Mouse (Mus musculus): ENCODE measurements at regions not wholly inside any gene's neighbourhood (a gene's known extent, or its start where the extent isn't known, plus 50 kb on each side); places are given as distances from the start of the nearest gene placed in this dataset.
"Not testable (repeated sequence)": the region's sequence is repeated elsewhere in the genome, so short reads cannot be mapped to it uniquely, and the experiment has no call there.

DNA sequence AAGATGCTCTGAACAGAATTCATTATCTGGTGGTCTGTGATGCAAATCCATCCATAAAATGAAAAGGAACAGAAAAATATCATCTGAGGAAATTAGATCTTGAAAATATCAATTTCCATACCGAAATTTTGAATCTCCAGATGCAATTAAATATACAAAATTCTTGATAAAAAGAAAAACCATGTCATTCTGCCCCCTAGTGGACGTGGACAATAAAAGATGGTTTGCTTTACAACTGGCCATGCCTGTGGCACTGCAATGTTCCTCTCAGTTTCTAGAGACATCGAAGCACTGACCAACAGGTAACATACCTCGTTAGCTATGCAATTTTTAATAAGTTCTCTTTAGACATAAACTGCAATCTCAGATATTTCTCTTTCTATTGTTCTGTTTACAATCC, 706.9 kb downstream of the Pla2g4a start:
- no peak overlapping the region for H3K4me2 ChIP-seq (ENCODE audit: low read depth)
- H3K27me3 ChIP-seq (ENCODE audit: insufficient read depth, low read length), result no peaks in the 10 kb centered on the region
- no peak overlapping the region for H3K9ac ChIP-seq
- no peaks in the 10 kb centered on the region for H3K9me3 ChIP-seq (ENCODE audit: low read length)
- H3K27ac ChIP-seq (ENCODE audit: low read depth, low read length), result no peak overlapping the region
- WGBS, result 53% methylated on average over 4 of the region's 4 CpGs
- no peak overlapping the region for H3K4me3 ChIP-seq (ENCODE audit: low read depth, low read length)
- H3K4me1 ChIP-seq (ENCODE audit: insufficient read depth), result no peaks in the 10 kb centered on the region
- no peaks in the 10 kb centered on the region for H3K36me3 ChIP-seq (ENCODE audit: insufficient read depth)
- peak; percentile 30; the same call in 1 of the 2 replicates for TF ChIP-seq CTCF (IDR thresholded peaks at IDR 0.05; ENCODE audit: low read depth)
- peak; percentile 14 for DNase-seq
- no peak for ATAC-seq

DNA sequence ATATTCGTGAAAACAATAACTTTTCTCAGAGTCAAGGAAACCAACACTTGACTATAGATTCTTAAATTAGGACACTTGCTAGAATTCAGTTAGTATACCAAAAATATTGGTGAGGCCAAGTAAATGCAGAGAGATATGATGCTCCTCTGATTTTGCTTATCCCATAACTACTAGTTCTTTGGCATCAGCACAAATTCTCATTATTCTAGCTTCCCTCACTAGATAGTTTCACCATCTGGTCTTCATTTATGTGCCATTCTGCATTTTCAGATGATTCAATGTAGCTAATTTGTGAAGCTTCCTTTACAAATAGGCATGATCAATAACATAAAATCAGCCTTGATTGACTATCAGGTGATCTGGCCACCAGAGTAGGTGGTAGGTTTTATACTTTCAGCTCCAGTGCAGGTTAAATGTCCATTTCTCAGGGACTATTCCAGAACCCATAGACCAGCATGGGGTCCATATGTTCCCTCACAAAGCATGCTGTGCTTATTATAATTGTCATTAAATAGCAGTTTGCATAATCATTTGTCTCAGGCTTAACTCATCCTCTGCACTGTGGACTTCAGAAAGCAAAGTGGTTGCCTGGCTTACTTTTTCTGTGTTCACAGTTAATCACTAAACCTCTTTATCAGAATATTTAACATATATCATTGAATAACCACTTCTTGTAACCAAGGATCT, 722.6 kb downstream of the Pla2g4a start:
- Histone ChIP-seq H3K4me3 (ENCODE audit: low read depth, low read length) (no peak overlapping the region), H3K36me3 (ENCODE audit: insufficient read depth) (no peaks in the 10 kb centered on the region), H3K9ac (no peak overlapping the region), H3K4me2 (ENCODE audit: low read depth) (no peak overlapping the region), H3K9me3 (ENCODE audit: low read length) (no peaks in the 10 kb centered on the region), H3K27ac (ENCODE audit: low read depth, low read length) (no peak overlapping the region), H3K4me1 (ENCODE audit: insufficient read depth) (no peaks in the 10 kb centered on the region), H3K27me3 (ENCODE audit: insufficient read depth, low read length) (no peaks in the 10 kb centered on the region)
- ATAC-seq, result no peak; the same call in 1 of the 2 replicates
- peak; percentile 39 for DNase-seq
- 89% methylated on average over 1 of the region's 1 CpGs for WGBS
- no peak for TF ChIP-seq CTCF (IDR thresholded peaks at IDR 0.05; ENCODE audit: low read depth)

GRCm38 (mm10) chr1:149227170-149227569, 733.9 kb downstream of the Pla2g4a start:
- H3K4me3 ChIP-seq (ENCODE audit: low read depth, low read length); DNase-seq; H3K9me3 ChIP-seq (ENCODE audit: low read length); H3K4me1 ChIP-seq (ENCODE audit: insufficient read depth); H3K4me2 ChIP-seq (ENCODE audit: low read depth); ATAC-seq; H3K36me3 ChIP-seq (ENCODE audit: insufficient read depth); H3K27me3 ChIP-seq (ENCODE audit: insufficient read depth, low read length); H3K9ac ChIP-seq; H3K27ac ChIP-seq (ENCODE audit: low read depth, low read length): not testable (repeated sequence)
- 95% methylated on average over 1 of the region's 1 CpGs for WGBS

- no peaks in the 10 kb centered on the region for H3K36me3 ChIP-seq (ENCODE audit: insufficient read depth)
- H3K4me2 ChIP-seq (ENCODE audit: low read depth), result no peak overlapping the region
- TF ChIP-seq CTCF (IDR thresholded peaks at IDR 0.05; ENCODE audit: low read depth), result no peak
- H3K27ac ChIP-seq (ENCODE audit: low read depth, low read length), result no peak overlapping the region
- ATAC-seq, result no peak
- no peak for DNase-seq
- no peaks in the 10 kb centered on the region for H3K9me3 ChIP-seq (ENCODE audit: low read length)
- H3K9ac ChIP-seq, result no peak overlapping the region
- H3K4me1 ChIP-seq (ENCODE audit: insufficient read depth), result no peaks in the 10 kb centered on the region
- no peak overlapping the region for H3K4me3 ChIP-seq (ENCODE audit: low read depth, low read length)
- H3K27me3 ChIP-seq (ENCODE audit: insufficient read depth, low read length), result no peaks in the 10 kb centered on the region
These were observed 734.7 kb downstream of the Pla2g4a start for GRCm38 (mm10) chr1:149226400-149226799.

- whole genome bisulfite sequencing, result 57% methylated on average over 1 of the region's 1 CpGs
- ATAC-seq, result no peak
These were observed 758.5 kb downstream of the Pla2g4a start for GRCm38 (mm10) chr1:149202631-149203030.

DNA sequence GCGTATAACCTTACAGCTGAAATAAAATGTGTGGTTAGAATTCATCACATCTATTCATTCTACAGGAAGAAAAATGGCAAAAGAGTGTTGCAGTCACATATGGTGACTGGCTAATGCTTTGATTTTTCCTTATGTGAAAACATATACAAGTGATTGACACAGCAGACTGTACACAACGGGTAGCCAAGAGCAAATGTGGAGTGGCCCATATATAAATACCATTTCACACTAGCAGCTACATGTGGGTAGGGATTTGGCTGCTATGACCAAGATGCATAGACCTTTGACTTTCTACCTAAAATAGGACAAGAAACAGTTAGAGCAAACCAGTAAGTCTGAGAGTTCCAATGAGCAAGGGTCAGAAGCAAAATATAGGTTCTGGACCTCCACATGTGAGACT, 761.8 kb downstream of the Pla2g4a start:
- Histone ChIP-seq H3K9ac (no peak overlapping the region), H3K4me3 (ENCODE audit: low read depth, low read length) (no peak overlapping the region), H3K9me3 (ENCODE audit: low read length) (no peaks in the 10 kb centered on the region), H3K27ac (ENCODE audit: low read depth, low read length) (no peak overlapping the region), H3K4me2 (ENCODE audit: low read depth) (no peak overlapping the region), H3K36me3 (ENCODE audit: insufficient read depth) (no peaks in the 10 kb centered on the region), H3K27me3 (ENCODE audit: insufficient read depth, low read length) (no peaks in the 10 kb centered on the region), H3K4me1 (ENCODE audit: insufficient read depth) (no peaks in the 10 kb centered on the region)
- peak; percentile 78; the same call in 1 of the 2 replicates for ATAC-seq
- 50% methylated on average over 2 of the region's 2 CpGs for WGBS
- no peak for DNase-seq
- no peak for TF ChIP-seq CTCF (IDR thresholded peaks at IDR 0.05; ENCODE audit: low read depth)

More at GRCm38 (mm10) chr1:149202631-149203030, 758.5 kb downstream of the Pla2g4a start:
- no peaks in the 10 kb centered on the region for H3K4me1 ChIP-seq (ENCODE audit: insufficient read depth)
- no peak for DNase-seq
- H3K4me3 ChIP-seq (ENCODE audit: low read depth, low read length), result no peak overlapping the region
- H3K36me3 ChIP-seq (ENCODE audit: insufficient read depth), result no peaks in the 10 kb centered on the region
- no peak for TF ChIP-seq CTCF (IDR thresholded peaks at IDR 0.05; ENCODE audit: low read depth)
- no peaks in the 10 kb centered on the region for H3K27me3 ChIP-seq (ENCODE audit: insufficient read depth, low read length)
- H3K27ac ChIP-seq (ENCODE audit: low read depth, low read length), result no peak overlapping the region
- H3K9ac ChIP-seq, result no peak overlapping the region
- no peaks in the 10 kb centered on the region for H3K9me3 ChIP-seq (ENCODE audit: low read length)
- no peak overlapping the region for H3K4me2 ChIP-seq (ENCODE audit: low read depth)

GRCm38 (mm10) chr1:149198854-149199253, 762.2 kb downstream of the Pla2g4a start:
- Histone ChIP-seq H3K36me3 (ENCODE audit: insufficient read depth) (no peaks in the 10 kb centered on the region), H3K27ac (ENCODE audit: low read depth, low read length) (no peak overlapping the region)
- TF ChIP-seq CTCF (IDR thresholded peaks at IDR 0.05; ENCODE audit: low read depth), result no peak

More at GRCm38 (mm10) chr1:149198854-149199253, 762.2 kb downstream of the Pla2g4a start:
- no peak overlapping the region for H3K9ac ChIP-seq
- ATAC-seq (peak; percentile 89), DNase-seq (peak; percentile 54)
- H3K4me2 ChIP-seq (ENCODE audit: low read depth), result no peak overlapping the region
- whole genome bisulfite sequencing, result 20% methylated on average over 4 of the region's 4 CpGs
- no peaks in the 10 kb centered on the region for H3K27me3 ChIP-seq (ENCODE audit: insufficient read depth, low read length)
- H3K9me3 ChIP-seq (ENCODE audit: low read length), result no peaks in the 10 kb centered on the region
- no peaks in the 10 kb centered on the region for H3K4me1 ChIP-seq (ENCODE audit: insufficient read depth)
- H3K4me3 ChIP-seq (ENCODE audit: low read depth, low read length), result no peak overlapping the region

Measured in forebrain, postnatal 0 days (tissue).